Mouse (Mus musculus) urinary bladder, adult 2 months (tissue): Measurements from ENCODE around the gene Vmn2r121. TPM values are rescaled to one million over a fixed set of nuclear protein-coding genes. Genes with fewer than 3 reads are reported as not detected.

Experiments
- DNase-seq: peaks from one replicate; pipeline ENCODE4 v3.0.0; 2022; ENCODE audit warnings: low spot score
- polyA plus RNA-seq: library from polyadenylated mRNA; depleted of rRNA; stranded (reverse); fragments of >200 nt; gene quantifications from 2 replicates; pipeline ENCODE4 v1.2.3, GENCODE M21; 2012; rRNA removed

Gene Vmn2r121
- not detected in 2 replicates for polyA plus RNA-seq

GRCm38 (mm10) chrX:124135852-124136251, at the start of gene Vmn2r121:
TSS of gene Vmn2r121 (minus strand) at chrX:124135952.
- DNase-seq = no peak
